Mouse (Mus musculus) liver, adult 2 months (tissue): ENCODE data around the gene Mrps6. TPM values are rescaled to one million over a fixed set of nuclear protein-coding genes. Genes with fewer than 3 reads are reported as not detected.

ENCODE experiments used
- DNase-seq: peaks from one replicate; pipeline ENCODE4 v3.0.0-alpha.2; 2011; ENCODE audit warnings: low read depth, low spot score; ENCODE audit errors: extremely low read depth
- H3K27ac ChIP-seq: fragments of 200-500 bp; replicated peaks from 2 replicates; pipeline ENCODE4 v1.5.1; 2012; ENCODE audit warnings: low read depth, mild to moderate bottlenecking, control low read depth, inconsistent platforms, low read length; ENCODE audit not compliant: insufficient read depth
- H3K27me3 ChIP-seq: fragments of 200-500 bp; 2 replicates; pipeline ENCODE4 v1.6.1; 2012; ENCODE audit warnings: mild to moderate bottlenecking, moderate library complexity, low read length, inconsistent platforms; ENCODE audit not compliant: control insufficient read depth, insufficient read depth
- H3K36me3 ChIP-seq: fragments of 200-500 bp; 2 replicates; pipeline ENCODE4 v1.6.1; 2012; ENCODE audit warnings: low read length, inconsistent platforms; ENCODE audit not compliant: control insufficient read depth, insufficient read depth
- H3K4me1 ChIP-seq: fragments of 200-500 bp; 2 replicates; pipeline ENCODE4 v1.6.1; 2011; ENCODE audit warnings: low read length; ENCODE audit not compliant: control insufficient read depth, insufficient read depth
- H3K4me3 ChIP-seq: fragments of 200-500 bp; 2 replicates; pipeline ENCODE4 v1.5.1; 2011; ENCODE audit warnings: low read depth, mild to moderate bottlenecking, control low read depth, low read length, moderate library complexity; ENCODE audit not compliant: insufficient read depth
- H3K79me2 ChIP-seq: fragments of 200-500 bp; 2 replicates; pipeline ENCODE4 v1.6.1; 2012; ENCODE audit warnings: inconsistent platforms, mild to moderate bottlenecking, low read length, moderate library complexity; ENCODE audit not compliant: control insufficient read depth, insufficient read depth
- H3K9ac ChIP-seq: fragments of 200-500 bp; 2 replicates; pipeline ENCODE4 v1.6.1; 2012; ENCODE audit warnings: low read depth, mild to moderate bottlenecking, control low read depth, inconsistent platforms, low read length
- CTCF ChIP-seq: fragments of 200-500 bp; IDR thresholded peaks from 2 replicates; pipeline ENCODE4 v1.5.1; 2011; ENCODE audit warnings: low read depth, low read length, control low read depth
- POLR2A ChIP-seq: fragments of 200-500 bp; IDR thresholded peaks from 2 replicates; pipeline ENCODE4 v1.6.1; 2011; ENCODE audit warnings: low read length, control low read depth; ENCODE audit not compliant: insufficient read depth; ENCODE audit errors: extremely low read depth
- WGBS: fragments of 180-500 bp; shearing (Covaris S2); methylation state at CpG from one replicate; pipeline ENCODE4 v1.1.7; 2018; 5-methylcytosine and 5-hydroxymethylcytosine counted together
- polyA plus RNA-seq: library from polyadenylated mRNA; depleted of rRNA; stranded (reverse); fragments of >200 nt; gene quantifications from 2 replicates; pipeline ENCODE4 v1.2.3, GENCODE M21; 2012
- total RNA-seq: library from RNA; depleted of rRNA; stranded (reverse); fragments of >200 nt; gene quantifications from 2 replicates; pipeline ENCODE4 v1.2.3, GENCODE M21; 2014

Gene Mrps6
- total and polyA plus RNA-seq, 2 experiments: 6.1 to 11.7 TPM

- no peak for DNase-seq
- no peak overlapping the region for H3K9ac ChIP-seq
- H3K79me2 ChIP-seq: no peaks in the 10 kb centered on the region
- H3K27me3 ChIP-seq: no peaks in the 10 kb centered on the region
- no peak overlapping the region for H3K4me3 ChIP-seq
- no peak overlapping the region for H3K27ac ChIP-seq
- H3K36me3 ChIP-seq: no peaks in the 10 kb centered on the region
- TF ChIP-seq CTCF (no peak), POLR2A (no peak)
- no peaks in the 10 kb centered on the region for H3K4me1 ChIP-seq
- WGBS: 85% methylated on average over 9 of the region's 9 CpGs
Measured at GRCm38 (mm10) chr16:92142426-92143012, 84.4 kb downstream of the Mrps6 start.

GRCm38 (mm10) chr16:92147631-92148366 is 89.7 kb downstream of the Mrps6 start:
- no peak overlapping the region for H3K9ac ChIP-seq
- H3K4me3 ChIP-seq: no peak overlapping the region
- H3K4me1 ChIP-seq: no peaks in the 10 kb centered on the region
- H3K27me3 ChIP-seq: no peaks in the 10 kb centered on the region
- H3K79me2 ChIP-seq: no peaks in the 10 kb centered on the region
- no peak for DNase-seq
- no peak for TF ChIP-seq POLR2A
- TF ChIP-seq CTCF: no peak
- H3K27ac ChIP-seq: no peak overlapping the region
- H3K36me3 ChIP-seq: no peaks in the 10 kb centered on the region
- WGBS: 92% methylated on average over 12 of the region's 12 CpGs

GRCm38 (mm10) chr16:92148367-92148728 is 90.3 kb downstream of the Mrps6 start:
- Histone ChIP-seq H3K79me2 (no peaks in the 10 kb centered on the region), H3K4me1 (no peaks in the 10 kb centered on the region), H3K4me3 (no peak overlapping the region), H3K36me3 (no peaks in the 10 kb centered on the region), H3K27me3 (no peaks in the 10 kb centered on the region), H3K9ac (no peak overlapping the region), H3K27ac (no peak overlapping the region)
- TF ChIP-seq POLR2A (no peak), CTCF (no peak)
- WGBS: 85% methylated on average over 2 of the region's 2 CpGs
- no peak for DNase-seq

GRCm38 (mm10) chr16:92150975-92151374 is 92.9 kb downstream of the Mrps6 start:
- WGBS: 87% methylated on average over 4 of the region's 4 CpGs
- H3K4me3 ChIP-seq: no peak overlapping the region
- DNase-seq: no peak
- no peak overlapping the region for H3K9ac ChIP-seq
- no peak for TF ChIP-seq CTCF
- TF ChIP-seq POLR2A: no peak
- no peaks in the 10 kb centered on the region for H3K36me3 ChIP-seq
- no peaks in the 10 kb centered on the region for H3K79me2 ChIP-seq
- no peaks in the 10 kb centered on the region for H3K4me1 ChIP-seq
- H3K27ac ChIP-seq: no peak overlapping the region
- H3K27me3 ChIP-seq: no peaks in the 10 kb centered on the region

GRCm38 (mm10) chr16:92158021-92158455 is 100.0 kb downstream of the Mrps6 start:
- Histone ChIP-seq H3K9ac (peak overlapping the region; percentile 13; the same call in 1 of the 2 replicates), H3K4me1 (peaks cover 3% of the 10 kb centered on the region), H3K4me3 (peak overlapping the region; percentile 53), H3K36me3 (no peaks in the 10 kb centered on the region), H3K27ac (peak overlapping the region; percentile 39), H3K79me2 (no peaks in the 10 kb centered on the region), H3K27me3 (no peaks in the 10 kb centered on the region)
- TF ChIP-seq CTCF (no peak), POLR2A (no peak)
- 3% methylated on average over 14 of the region's 14 CpGs for WGBS
- DNase-seq: peak; percentile 86
